Mouse (Mus musculus): ENCODE data around the gene Vwa1. TPM values are rescaled to one million over a fixed set of nuclear protein-coding genes. Genes with fewer than 3 reads are reported as not detected.

The Vwa1 gene
- polyA plus RNA-seq (2015; fragmentation: Nextera tagmentation; extraction: Ambion mirVana), result 6.5 and 7.0 TPM in 2 replicates

DNA sequence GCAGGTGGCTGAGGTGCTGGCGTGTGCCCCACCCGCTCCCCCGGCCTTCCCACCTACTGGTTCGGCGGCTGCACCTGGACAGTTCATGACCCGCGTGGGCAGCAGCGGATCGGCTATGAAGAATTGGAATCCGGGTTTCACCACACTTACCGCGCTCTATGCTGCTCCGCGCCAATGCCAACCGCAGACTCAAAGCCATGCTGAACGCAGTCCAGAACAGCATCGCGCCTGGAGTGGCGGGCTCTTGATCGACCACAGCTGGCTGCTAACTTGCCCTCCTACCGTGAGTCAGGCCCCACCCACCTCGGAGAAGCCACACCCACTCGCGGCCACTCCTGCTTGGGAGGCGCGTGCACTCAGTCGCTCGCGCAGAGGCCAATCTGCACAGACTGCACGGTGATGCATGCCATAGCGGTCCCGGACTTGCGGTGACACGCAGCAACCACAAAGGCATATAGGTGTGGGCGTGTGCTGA lies at the start of gene Vwa1:
TSS of gene Vwa1 (minus strand) at position 419 of the 475 bp plus-strand sequence.
- Histone ChIP-seq H3K36me3 (ENCODE audit: insufficient read depth, low read length) (no peaks in the 10 kb centered on the region), H3K4me2 (replicated peaks; ENCODE audit: low read depth, low read length) (peak within 1 kb of the TSS; percentile 63), H3K27ac (ENCODE audit: low read length) (no peak within 1 kb of the TSS), H3K9me3 (ENCODE audit: low read length) (no peaks in the 10 kb centered on the region), H3K27me3 (replicated peaks; ENCODE audit: insufficient read depth, low read length) (0 out of 2 replicates have a peak, but pooled peaks cover 4% of the 10 kb centered on the region), H3K9ac (replicated peaks; ENCODE audit: low read depth) (no peak within 1 kb of the TSS), H3K4me3 (ENCODE audit: low read depth, low read length) (peak within 1 kb of the TSS; percentile 26), H3K4me1 (ENCODE audit: insufficient read depth, low read depth, low read length) (peaks cover 18% of the 10 kb centered on the region)
- DNase-seq (ENCODE audit: low spot score) (peak; percentile 92), ATAC-seq (peak; percentile 68)
- under 1% methylated on average over 35 of the region's 35 CpGs for WGBS
- no peak for TF ChIP-seq EP300 (IDR thresholded peaks at IDR 0.05)
- TF ChIP-seq CTCF (IDR thresholded peaks at IDR 0.05), result no peak

DNA sequence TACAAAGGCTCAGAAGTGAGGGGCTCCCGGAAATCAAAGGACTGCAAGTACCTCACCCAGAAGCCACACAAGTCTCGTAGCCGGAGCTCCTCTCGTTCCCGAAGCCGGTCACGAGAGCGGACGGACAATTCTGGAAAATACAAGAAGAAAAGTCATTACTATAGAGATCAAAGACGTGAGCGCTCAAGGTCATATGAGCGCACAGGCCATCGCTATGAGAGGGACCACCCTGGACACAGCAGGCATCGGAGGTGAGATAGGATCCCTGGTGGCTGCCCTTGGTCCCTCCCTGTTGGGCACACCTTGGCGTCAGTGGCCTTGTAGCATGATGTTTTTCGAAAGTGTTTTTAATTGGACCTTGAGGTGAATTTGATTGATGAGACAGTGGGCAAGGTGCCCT lies 48.9 kb upstream of the Vwa1 start:
- no peak for TF ChIP-seq CTCF (IDR thresholded peaks at IDR 0.05)
- TF ChIP-seq EP300 (IDR thresholded peaks at IDR 0.05), result no peak
- no peak for ATAC-seq
- Histone ChIP-seq H3K36me3 (ENCODE audit: insufficient read depth, low read length) (peaks cover 63% of the 10 kb centered on the region), H3K9me3 (ENCODE audit: low read length) (no peaks in the 10 kb centered on the region), H3K9ac (replicated peaks; ENCODE audit: low read depth) (no peak overlapping the region), H3K27ac (ENCODE audit: low read length) (no peak overlapping the region), H3K4me2 (replicated peaks; ENCODE audit: low read depth, low read length) (no peak overlapping the region), H3K4me3 (ENCODE audit: low read depth, low read length) (no peak overlapping the region), H3K4me1 (ENCODE audit: insufficient read depth, low read depth, low read length) (no peaks in the 10 kb centered on the region), H3K27me3 (replicated peaks; ENCODE audit: insufficient read depth, low read length) (no peaks in the 10 kb centered on the region)
- DNase-seq (ENCODE audit: low spot score), result no peak
- 94% methylated on average over 16 of the region's 16 CpGs for WGBS

DNA sequence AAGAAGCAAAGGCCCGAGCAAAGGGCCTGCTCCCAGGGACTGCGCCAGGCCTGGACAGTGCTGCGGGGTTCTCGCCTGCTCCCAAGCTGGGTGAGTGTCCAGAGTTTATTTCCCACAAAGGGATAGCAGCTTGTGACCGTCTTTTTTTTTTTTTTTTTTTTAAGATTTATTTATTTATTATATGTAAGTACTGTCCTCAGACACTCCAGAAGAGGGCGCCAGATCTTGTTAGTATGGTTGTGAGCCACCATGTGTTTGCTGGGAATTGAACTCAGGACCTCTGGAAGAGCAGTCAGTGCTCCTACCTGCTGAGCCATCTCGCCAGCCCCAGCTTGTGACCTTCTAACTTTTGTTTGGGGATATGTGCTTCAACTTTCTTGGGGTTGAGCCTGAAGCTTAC lies 46.5 kb upstream of the Vwa1 start:
- DNase-seq (ENCODE audit: low spot score) (no peak), ATAC-seq (no peak)
- 71% methylated on average over 7 of the region's 7 CpGs for WGBS
- Histone ChIP-seq H3K4me2 (replicated peaks; ENCODE audit: low read depth, low read length) (no peak overlapping the region), H3K27me3 (replicated peaks; ENCODE audit: insufficient read depth, low read length) (no peaks in the 10 kb centered on the region), H3K27ac (ENCODE audit: low read length) (no peak overlapping the region), H3K36me3 (ENCODE audit: insufficient read depth, low read length) (peaks cover 76% of the 10 kb centered on the region), H3K4me3 (ENCODE audit: low read depth, low read length) (no peak overlapping the region), H3K4me1 (ENCODE audit: insufficient read depth, low read depth, low read length) (no peaks in the 10 kb centered on the region), H3K9me3 (ENCODE audit: low read length) (no peaks in the 10 kb centered on the region), H3K9ac (replicated peaks; ENCODE audit: low read depth) (no peak overlapping the region)
- TF ChIP-seq EP300 (IDR thresholded peaks at IDR 0.05) (no peak), CTCF (IDR thresholded peaks at IDR 0.05) (peak; percentile 46)

DNA sequence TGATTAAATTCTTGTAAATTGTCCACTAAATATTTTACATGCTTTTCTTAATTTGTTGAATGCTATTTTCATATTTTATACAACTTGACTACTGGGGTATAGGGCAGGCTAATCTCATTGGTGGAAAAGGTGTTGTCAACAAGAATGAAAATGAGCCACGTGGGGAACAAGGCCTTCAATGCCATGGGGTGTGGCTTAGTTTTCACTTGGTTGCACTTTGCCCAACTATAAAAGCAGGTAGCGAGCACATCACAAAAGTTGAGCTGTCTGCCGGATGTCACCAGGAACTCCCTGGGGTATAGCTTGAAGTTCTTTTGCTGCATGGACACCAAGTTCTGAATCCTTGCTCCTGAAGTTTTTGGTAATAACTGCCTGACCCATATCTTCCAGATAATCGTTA lies 43.0 kb upstream of the Vwa1 start:
- ATAC-seq (no peak), DNase-seq (ENCODE audit: low spot score) (no peak)
- no peak for TF ChIP-seq EP300 (IDR thresholded peaks at IDR 0.05)
- no peak for TF ChIP-seq CTCF (IDR thresholded peaks at IDR 0.05)
- no peak overlapping the region for H3K4me2 ChIP-seq (replicated peaks; ENCODE audit: low read depth, low read length)
- 84% methylated on average over 4 of the region's 4 CpGs for WGBS
- peaks cover 48% of the 10 kb centered on the region for H3K36me3 ChIP-seq (ENCODE audit: insufficient read depth, low read length)
- no peaks in the 10 kb centered on the region for H3K27me3 ChIP-seq (replicated peaks; ENCODE audit: insufficient read depth, low read length)
- no peak overlapping the region for H3K9ac ChIP-seq (replicated peaks; ENCODE audit: low read depth)
- peaks cover 9% of the 10 kb centered on the region; the same call in 1 of the 2 replicates for H3K4me1 ChIP-seq (ENCODE audit: insufficient read depth, low read depth, low read length)
- no peak overlapping the region for H3K4me3 ChIP-seq (ENCODE audit: low read depth, low read length)
- H3K9me3 ChIP-seq (ENCODE audit: low read length), result no peaks in the 10 kb centered on the region
- no peak overlapping the region for H3K27ac ChIP-seq (ENCODE audit: low read length)

DNA sequence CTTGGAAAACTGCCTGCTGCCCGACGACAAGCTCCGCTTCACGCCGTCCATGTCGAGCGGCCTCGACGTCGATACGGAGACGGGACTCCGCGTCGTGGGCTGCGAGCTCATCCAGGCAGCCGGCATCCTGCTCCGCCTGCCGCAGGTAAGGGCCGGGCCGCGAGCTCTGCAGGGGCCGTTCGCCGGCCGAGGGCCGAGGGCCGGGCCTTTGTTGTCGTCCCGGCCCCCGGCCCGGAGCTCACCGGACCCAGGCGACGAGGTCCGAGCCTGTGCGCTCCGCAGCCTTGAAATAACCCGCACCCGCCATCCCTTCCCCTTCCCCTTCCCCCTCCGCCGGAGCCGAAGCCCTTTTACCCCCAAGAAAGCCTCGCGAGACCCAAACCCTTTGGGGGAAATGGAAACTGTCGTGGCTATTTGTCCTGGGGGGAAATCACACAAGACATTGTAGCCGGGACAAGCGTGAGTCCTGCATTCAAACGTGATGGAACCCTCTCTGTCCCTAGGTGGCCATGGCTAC lies 38.2 kb upstream of the Vwa1 start:
- ATAC-seq (peak; percentile 32), DNase-seq (ENCODE audit: low spot score) (peak; percentile 64)
- Histone ChIP-seq H3K9me3 (ENCODE audit: low read length) (no peaks in the 10 kb centered on the region), H3K27ac (ENCODE audit: low read length) (peak overlapping the region; percentile 93), H3K9ac (replicated peaks; ENCODE audit: low read depth) (peak overlapping the region; percentile 99), H3K27me3 (replicated peaks; ENCODE audit: insufficient read depth, low read length) (no peaks in the 10 kb centered on the region), H3K4me1 (ENCODE audit: insufficient read depth, low read depth, low read length) (peaks cover 16% of the 10 kb centered on the region; the same call in 1 of the 2 replicates), H3K36me3 (ENCODE audit: insufficient read depth, low read length) (peaks cover 24% of the 10 kb centered on the region), H3K4me2 (replicated peaks; ENCODE audit: low read depth, low read length) (peak overlapping the region; percentile 82), H3K4me3 (ENCODE audit: low read depth, low read length) (peak overlapping the region; percentile 100)
- no peak for TF ChIP-seq CTCF (IDR thresholded peaks at IDR 0.05)
- TF ChIP-seq EP300 (IDR thresholded peaks at IDR 0.05), result no peak
- under 1% methylated on average over 32 of the region's 49 CpGs for WGBS

DNA sequence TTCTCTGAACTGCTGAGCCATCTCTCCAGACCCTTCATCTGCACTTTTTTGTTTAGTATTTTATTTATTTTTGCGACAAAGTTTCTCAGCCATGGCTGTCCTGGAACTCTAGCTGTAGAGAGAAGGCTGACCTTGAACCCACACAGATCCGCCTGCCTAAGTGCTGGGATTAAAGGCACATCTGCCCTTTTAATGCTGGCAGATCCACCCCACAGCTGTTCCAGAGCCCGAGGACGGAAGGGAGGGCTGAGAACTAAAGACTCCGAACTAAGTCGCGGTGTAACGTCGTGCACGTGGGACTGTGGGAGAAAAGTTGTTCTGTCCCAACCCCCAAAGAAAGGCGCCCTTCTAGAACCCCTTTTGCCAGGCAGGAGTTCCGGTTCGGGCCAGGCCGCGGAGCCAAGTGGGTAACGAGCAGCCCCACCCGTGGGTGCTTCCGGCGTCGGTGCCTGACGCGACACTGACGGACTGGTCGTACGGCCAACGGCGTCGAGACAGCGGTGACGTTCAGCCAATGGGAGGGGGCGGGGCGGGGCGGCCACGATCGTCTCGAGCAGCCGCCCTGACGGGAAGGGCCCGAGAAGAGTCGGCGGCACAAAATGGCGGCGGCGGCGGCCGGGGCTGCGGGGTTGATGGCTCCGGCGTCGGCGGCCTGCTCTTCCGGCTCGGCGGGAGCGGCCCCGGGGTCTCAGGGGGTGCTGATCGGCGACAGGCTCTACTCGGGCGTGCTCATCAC lies 37.6 kb upstream of the Vwa1 start, which contains the start of gene Ccnl2:
TSS of gene Ccnl2 (plus strand) at position 561 of the 736 bp plus-strand sequence.
- H3K4me3 ChIP-seq (ENCODE audit: low read depth, low read length), result peak within 1 kb of the TSS; percentile 100
- no peaks in the 10 kb centered on the region for H3K27me3 ChIP-seq (replicated peaks; ENCODE audit: insufficient read depth, low read length)
- peak within 1 kb of the TSS; percentile 99 for H3K9ac ChIP-seq (replicated peaks; ENCODE audit: low read depth)
- H3K4me1 ChIP-seq (ENCODE audit: insufficient read depth, low read depth, low read length), result peaks cover 16% of the 10 kb centered on the region; the same call in 1 of the 2 replicates
- peak within 1 kb of the TSS; percentile 93 for H3K27ac ChIP-seq (ENCODE audit: low read length)
- peak within 1 kb of the TSS; percentile 82 for H3K4me2 ChIP-seq (replicated peaks; ENCODE audit: low read depth, low read length)
- H3K9me3 ChIP-seq (ENCODE audit: low read length), result no peaks in the 10 kb centered on the region
- DNase-seq (ENCODE audit: low spot score) (peak; percentile 98), ATAC-seq (peak; percentile 100)
- whole genome bisulfite sequencing, result under 1% methylated on average over 51 of the region's 60 CpGs
- no peak for TF ChIP-seq EP300 (IDR thresholded peaks at IDR 0.05)
- no peak for TF ChIP-seq CTCF (IDR thresholded peaks at IDR 0.05)
- peaks cover 25% of the 10 kb centered on the region for H3K36me3 ChIP-seq (ENCODE audit: insufficient read depth, low read length)
